Mouse (Mus musculus) embryo, embryonic 11 days (tissue): ENCODE data around the gene Cxcl17.
"Not testable (repeated sequence)": the region's sequence is repeated elsewhere in the genome, so short reads cannot be mapped to it uniquely, and the experiment has no call there.

Source experiments
- DNase-seq: peaks from one replicate; pipeline ENCODE4 v3.0.0-alpha.2; 2015

Cxcl17 gene

DNA sequence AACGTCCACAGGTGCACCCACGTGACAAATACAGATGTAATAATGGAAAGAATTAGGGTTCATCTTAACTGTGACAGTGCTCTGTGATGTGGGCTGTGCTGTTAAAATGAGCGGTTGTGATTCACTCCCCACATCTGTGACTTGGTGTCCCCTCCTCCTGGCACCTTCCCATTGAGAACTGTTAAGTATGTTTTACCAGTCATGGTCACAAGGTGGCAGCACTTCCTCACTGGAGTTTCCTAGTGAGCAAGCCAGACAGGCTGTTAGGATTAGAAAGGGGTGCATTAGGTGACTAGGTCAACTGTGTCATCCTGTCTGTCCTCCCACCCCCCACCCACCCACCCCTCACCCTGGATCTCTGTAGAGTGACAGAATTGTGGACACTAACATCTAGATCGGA, 11.7 kb upstream of the Cxcl17 start:
- DNase-seq, result peak; percentile 90

- no peak for DNase-seq
Measured at GRCm38 (mm10) chr7:25422286-25422841, 9.7 kb upstream of the Cxcl17 start.

GRCm38 (mm10) chr7:25419943-25420342, 7.3 kb upstream of the Cxcl17 start:
- DNase-seq, result no peak

DNA sequence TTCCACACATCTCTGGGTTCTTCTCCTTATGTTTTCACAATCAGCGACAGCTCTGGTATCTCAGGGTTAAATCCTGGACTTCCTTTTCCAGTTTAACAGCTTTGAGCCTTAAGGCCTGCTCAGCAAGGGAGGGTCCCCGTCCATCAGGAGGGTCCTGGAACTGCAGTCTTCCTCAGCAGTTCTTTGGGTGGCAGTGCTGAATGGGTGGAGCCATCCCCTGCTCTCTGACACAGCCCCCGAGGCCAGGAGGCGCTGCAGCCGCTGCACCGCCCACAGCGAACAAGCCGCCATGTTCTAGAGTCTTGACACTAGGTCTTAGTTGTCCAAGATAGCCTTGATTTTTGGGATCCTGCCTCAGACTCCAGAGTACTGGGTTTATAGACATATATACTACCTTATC, 6.8 kb upstream of the Cxcl17 start:
- no peak for DNase-seq

- DNase-seq, result peak; percentile 42
Measured at GRCm38 (mm10) chr7:25417597-25417996, 4.9 kb upstream of the Cxcl17 start.

DNA sequence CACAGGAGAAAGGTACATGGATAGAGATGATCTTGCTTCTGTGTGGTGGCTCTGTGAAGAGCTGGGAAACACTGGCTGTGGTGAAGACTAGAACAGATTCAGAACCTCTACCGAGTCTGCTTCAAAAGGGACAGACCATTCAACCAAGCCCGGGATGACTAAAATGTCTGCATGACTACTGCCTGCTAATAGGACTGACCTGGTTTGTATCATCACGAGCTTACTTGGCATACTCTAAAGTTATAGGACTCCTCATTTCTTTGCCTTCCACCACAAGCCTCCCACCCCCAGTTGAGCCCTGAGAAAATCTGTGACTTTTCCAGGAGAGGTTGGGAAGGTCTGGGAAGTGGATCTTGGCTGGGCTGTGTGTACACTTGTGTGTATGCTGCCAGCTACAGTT, 825 bp downstream of the Cxcl17 start:
- DNase-seq, result no peak

DNA sequence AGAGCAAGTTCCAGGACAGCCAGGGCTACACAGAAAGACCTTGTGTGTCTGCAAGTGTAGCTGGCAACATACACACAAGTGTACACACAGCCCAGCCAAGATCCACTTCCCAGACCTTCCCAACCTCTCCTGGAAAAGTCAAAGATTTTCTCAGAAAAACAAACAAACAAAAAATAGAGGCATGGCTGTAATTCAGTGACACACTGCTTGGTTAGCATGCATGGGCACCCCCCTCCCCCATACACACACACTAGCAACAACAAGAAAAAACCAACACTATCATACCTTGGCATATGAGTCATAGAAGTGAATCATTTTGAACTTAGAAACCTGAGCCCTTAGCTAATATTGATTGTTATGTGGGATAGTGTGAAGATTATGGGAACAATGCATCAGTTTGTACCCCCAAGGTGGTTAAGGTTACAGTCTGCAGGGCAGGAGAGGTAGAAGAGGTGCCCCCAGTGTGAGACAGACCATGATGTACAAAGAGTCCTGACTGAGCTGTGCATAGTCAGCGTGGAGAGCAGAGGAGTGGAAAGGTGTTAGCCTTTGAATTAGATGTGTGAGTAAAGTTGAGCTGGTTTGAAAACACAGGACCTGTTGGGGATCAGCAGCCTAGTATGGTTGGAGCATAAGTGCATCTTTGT, 1.6 kb downstream of the Cxcl17 start:
- DNase-seq, result no peak

- DNase-seq, result peak; percentile 65
Measured at GRCm38 (mm10) chr7:25409114-25409760, 3.4 kb downstream of the Cxcl17 start.

- DNase-seq, result no peak
Measured at GRCm38 (mm10) chr7:25406468-25406867, 6.2 kb downstream of the Cxcl17 start.

DNA sequence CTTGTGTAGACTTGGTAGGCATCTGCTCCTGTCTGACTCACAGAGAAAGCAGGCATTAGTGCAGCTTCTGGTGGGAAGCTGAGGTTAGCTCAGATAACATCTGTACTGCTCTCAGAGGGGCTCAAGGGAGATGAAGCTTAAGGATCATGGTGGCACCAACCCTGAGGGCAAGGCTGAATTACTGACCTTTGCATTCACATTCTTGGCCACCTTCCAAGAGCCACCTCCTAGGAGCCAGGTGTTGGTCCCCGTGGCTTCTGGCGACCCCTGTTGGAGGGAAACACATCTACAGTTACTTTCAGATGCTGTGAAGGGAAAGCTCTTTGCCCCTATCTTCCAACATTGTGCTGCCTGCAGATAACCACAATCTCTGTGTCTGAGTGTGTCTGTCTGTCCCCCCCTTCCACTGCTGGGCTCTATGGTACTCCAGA, 10.0 kb downstream of the Cxcl17 start:
- peak; percentile 76 for DNase-seq

DNA sequence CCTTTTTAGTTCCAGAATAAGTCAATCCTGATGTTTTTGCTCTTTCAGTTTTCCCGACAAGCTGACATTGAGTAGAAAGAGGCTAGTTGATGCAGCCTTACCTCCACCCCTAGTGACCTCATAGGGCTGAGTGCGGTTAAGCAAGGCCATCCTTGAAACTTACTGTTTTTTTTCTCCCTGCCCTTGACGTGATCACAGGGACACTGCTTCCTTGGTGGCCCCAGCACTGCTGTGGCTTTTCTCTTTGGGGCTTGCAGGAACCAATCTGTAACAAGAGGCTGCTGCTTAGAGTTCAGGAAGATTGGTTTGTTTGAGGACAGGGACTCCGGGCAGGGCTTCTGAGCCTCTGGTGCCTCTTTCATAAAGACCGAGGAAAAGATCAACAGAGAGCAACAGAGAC, 10.7 kb downstream of the Cxcl17 start:
- peak; percentile 26 for DNase-seq

- DNase-seq, result peak; percentile 68
Measured at GRCm38 (mm10) chr7:25401551-25401950, 11.1 kb downstream of the Cxcl17 start.

DNA sequence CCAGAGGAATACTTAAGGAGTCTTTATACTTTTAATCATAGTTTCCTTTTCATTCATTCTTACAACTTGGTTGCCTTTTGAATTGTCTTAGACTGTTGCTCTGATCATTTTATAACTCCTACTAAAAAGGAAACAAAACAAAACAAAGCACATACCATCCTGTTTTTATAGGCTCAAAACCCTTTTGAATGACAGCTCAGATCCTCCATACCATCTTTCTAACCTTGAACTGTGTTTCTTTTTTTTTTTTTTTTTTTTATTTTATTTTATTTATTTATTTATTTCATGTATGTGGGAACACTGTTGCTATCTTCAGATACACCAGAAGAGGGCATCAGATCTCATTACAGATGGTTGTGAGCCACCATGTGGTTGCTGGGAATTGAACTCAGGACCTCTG, 13.7 kb downstream of the Cxcl17 start:
- DNase-seq, result not testable (repeated sequence)

DNA sequence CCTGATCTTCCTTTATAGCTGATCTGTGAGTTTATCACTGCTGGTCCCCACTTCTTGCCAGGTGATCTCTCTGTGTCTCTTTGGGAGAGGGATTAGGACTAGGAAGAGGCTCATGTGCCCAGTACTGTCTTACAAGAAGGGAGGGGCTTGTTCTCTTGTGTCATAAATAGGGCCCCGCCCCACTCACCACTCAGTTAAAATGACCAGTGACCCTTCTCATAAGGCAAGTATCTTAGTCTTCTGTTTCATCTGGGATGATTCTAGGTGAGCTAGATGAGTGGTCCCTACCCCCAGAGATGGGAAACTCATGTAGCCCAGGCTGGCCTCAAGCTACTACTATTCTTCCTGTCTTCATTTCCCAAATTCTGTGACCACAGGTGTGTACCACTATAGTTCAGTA, 14.1 kb downstream of the Cxcl17 start, which contains the start of gene Lipe:
Gene Lipe, minus strand, starts transcription at position 101 of the 400 bp plus-strand sequence.
- DNase-seq, result no peak

DNA sequence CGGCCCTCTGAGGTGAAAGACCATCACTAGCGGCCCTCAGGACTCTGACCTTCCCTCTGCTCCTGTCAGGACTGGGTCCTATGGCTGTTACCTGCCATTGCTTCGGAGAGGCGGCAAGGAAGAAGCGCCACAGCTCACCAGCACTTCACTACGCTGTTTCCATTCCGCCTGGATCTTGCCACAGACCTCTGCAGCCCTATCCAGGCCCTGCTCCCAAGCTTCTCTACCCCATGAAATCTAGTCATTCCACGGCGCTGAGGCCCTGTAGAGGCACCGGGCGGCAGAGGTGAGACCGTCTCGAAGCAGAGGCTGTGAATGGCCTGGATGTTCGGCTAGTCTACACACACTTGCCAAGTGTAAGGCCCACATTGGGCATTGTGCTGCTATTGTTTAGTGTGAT, 16.1 kb downstream of the Cxcl17 start:
- DNase-seq, result no peak

- DNase-seq, result peak; percentile 96
Measured at GRCm38 (mm10) chr7:25395558-25396521, 16.8 kb downstream of the Cxcl17 start.

DNA sequence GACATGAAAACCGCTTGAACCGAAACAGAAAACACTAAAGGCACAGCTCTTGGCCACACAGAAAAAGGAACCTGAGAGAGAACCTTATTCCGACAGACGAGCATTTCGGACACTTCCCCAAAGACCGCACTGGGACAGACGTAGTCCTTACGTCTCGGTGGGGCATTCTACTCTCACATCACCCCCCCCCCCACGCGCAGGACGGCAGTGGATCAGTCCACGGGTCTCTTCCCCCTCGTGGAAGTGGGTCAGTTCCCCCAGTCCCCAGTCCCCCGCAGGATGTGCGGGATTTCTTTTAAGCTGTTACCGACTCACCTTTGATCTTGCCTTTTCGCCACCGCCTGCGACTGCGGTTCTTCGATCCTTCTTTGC, 17.5 kb downstream of the Cxcl17 start:
- DNase-seq, result peak; percentile 21

GRCm38 (mm10) chr7:25394754-25395153, 17.9 kb downstream of the Cxcl17 start:
- no peak for DNase-seq

DNA sequence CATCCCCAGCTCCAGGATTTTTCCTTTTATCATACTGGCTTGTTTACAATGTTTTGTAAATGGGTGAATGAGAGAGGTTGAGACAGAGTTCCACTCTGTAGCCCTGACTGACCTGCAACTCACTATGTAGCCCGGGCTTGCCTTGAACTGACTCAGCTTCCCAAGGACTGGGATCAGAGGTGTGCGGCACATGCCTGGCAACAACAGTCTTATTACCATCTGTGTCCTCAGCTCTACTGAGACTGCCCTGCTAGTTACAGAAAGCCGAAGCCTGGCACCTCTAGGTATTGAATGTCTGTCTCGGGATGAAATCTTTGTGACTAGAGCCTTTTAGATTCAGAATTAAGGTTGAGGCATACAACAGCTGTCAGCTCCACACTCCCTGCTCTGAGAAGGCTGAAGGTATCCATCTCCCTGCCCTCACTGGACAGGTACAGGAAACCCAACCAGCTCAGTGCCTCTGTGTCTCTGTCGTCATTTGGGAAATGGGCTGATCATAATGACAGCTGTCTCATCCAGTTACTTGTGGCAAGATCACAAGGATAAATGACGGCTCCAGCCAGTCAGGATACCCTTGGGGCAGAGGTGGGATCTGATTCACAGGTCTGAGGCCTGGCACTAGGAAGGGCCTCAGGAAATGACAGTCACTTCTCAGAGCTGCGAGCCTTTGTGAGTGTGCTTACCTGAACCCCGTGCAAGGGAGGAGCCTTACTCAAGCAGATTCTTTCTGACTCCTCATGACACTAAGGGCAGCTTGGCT, 19.1 kb downstream of the Cxcl17 start:
- no peak for DNase-seq

- no peak for DNase-seq
Measured at GRCm38 (mm10) chr7:25392851-25393250, 19.8 kb downstream of the Cxcl17 start.

DNA sequence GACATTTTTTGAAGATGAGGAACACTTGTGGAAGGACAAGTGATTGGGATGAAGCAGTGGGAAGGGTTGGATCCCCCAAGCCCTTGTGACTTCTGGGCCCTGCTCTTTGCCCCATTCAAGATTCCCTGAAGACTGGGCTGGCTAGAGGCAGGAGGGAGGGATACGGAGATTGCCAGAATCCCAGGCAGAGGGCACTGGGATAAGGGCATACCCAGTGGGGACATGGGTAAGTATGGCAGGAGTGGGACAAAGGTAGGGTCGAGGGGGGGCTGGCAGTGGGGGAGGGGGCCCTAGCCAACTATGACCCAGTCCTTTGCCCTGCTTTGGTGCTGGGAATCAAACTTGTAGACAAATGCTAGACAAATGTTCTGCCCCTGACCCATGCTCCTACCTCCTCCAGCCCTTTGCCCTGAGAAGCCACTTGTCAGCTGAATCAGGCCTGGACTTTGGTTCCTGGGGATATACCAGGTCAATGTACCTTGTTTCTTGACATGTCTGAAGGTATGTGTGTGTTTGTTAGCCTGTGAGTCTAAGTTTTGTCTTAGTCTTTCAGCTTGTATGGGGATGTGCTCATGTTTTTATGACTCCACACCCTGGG, 20.7 kb downstream of the Cxcl17 start:
- DNase-seq, result no peak

DNA sequence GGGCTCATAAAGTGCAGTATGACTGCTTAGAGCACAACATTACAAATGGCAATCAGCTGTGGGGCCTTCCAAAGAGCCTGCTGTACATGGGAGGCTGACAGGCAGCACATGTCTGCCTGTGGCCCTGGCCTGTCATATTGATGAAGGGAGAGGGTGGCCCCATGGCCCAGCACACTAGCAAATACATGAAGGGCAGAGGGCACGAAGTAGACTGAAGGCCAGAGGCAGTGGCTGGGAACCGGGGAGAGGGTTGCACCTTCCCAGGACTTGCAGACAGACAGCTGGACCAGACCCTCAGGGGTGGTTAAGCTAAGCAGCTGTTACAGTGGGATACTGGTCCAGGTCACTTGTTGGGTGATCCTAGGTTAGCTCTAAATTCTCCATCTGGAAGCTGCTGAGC, 21.7 kb downstream of the Cxcl17 start:
- no peak for DNase-seq
